Mouse (Mus musculus) bone marrow, adult 2 months (tissue): ENCODE measurements at regions not wholly inside any gene's neighbourhood (a gene's known extent, or its start where the extent isn't known, plus 50 kb on each side); places are given as distances from the start of the nearest gene placed in this dataset.

Experiments
- H3K27ac ChIP-seq: fragments of 200-500 bp; 2 replicates; pipeline ENCODE4 v1.5.1; 2012; ENCODE audit warnings: low read depth, mild to moderate bottlenecking, control low read depth, inconsistent platforms, low read length; ENCODE audit not compliant: control insufficient read depth, poor library complexity, insufficient read depth
- H3K4me1 ChIP-seq: fragments of 200-500 bp; 2 replicates; pipeline ENCODE4 v1.6.1; 2011; ENCODE audit warnings: low read length; ENCODE audit not compliant: control insufficient read depth, insufficient read depth
- H3K4me3 ChIP-seq: fragments of 200-500 bp; replicated peaks from 2 replicates; pipeline ENCODE3; 2011; ENCODE audit warnings: mild to moderate bottlenecking, low read depth, low read length, control low read depth; ENCODE audit not compliant: control insufficient read depth
- CTCF ChIP-seq: fragments of 200-500 bp; IDR thresholded peaks from 2 replicates; pipeline ENCODE4 v1.5.1; 2011; ENCODE audit warnings: low read length, control low read depth; ENCODE audit not compliant: control insufficient read depth, insufficient read depth
- POLR2A ChIP-seq: fragments of 200-500 bp; IDR thresholded peaks from 2 replicates; pipeline ENCODE4 v1.6.1; 2011; ENCODE audit warnings: low read depth, mild to moderate bottlenecking, control low read depth, low read length, borderline replicate concordance; ENCODE audit not compliant: control insufficient read depth
- WGBS: fragments of 180-500 bp; shearing (Covaris S2); methylation state at CpG from one replicate; pipeline ENCODE4 v1.1.7; 2018; 5-methylcytosine and 5-hydroxymethylcytosine counted together

DNA sequence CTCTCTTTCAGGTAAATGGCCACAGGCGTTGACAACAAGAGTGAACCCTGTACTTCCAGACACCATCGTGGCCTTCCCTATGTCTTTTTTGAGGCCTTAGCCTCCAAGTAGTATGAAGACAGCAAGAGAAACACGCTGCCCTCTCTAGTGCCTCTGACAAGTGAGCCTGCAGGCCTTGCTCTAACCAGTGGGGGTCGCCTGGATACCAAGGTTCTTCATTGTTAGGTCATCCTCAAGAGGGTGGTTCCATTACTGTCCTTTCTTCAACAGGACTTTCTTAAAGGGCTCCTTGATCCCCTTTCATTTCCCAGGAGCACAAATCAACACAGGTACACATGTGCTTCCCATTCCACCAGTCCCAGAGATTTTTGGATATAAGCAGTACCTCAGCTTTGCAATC lies 688.9 kb downstream of the Basp1 start:
- TF ChIP-seq POLR2A, result no peak
- TF ChIP-seq CTCF, result no peak
- no peak overlapping the region for H3K27ac ChIP-seq
- 52% methylated on average over 4 of the region's 4 CpGs for WGBS

DNA sequence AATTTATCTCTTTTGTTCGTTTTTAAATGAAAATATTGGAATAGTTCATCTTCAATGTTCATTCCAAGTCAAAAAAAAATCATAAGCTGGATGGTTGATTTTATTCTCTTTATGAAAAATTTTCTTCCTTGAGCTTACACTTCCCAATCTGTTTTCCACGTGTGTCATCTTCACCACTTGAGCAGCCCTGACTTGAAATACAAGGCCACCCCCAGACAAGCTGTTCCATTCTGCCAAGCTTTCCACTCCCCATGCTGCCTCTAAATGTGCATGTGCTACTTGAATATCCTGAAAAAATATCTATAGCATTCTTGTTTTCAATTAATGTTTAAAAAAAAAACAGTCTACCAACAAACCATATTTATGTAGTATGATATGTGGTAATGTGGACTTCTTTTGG lies 693.2 kb downstream of the Basp1 start:
- H3K4me1 ChIP-seq, result no peaks in the 10 kb centered on the region
- TF ChIP-seq CTCF, result no peak
- no peak for TF ChIP-seq POLR2A
- no peak overlapping the region for H3K27ac ChIP-seq
- no peak overlapping the region for H3K4me3 ChIP-seq
- WGBS, result 55% methylated on average over 2 of the region's 2 CpGs

More for the DNA sequence above, 688.9 kb downstream of the Basp1 start:
- Histone ChIP-seq H3K4me3 (no peak overlapping the region), H3K4me1 (no peaks in the 10 kb centered on the region)

DNA sequence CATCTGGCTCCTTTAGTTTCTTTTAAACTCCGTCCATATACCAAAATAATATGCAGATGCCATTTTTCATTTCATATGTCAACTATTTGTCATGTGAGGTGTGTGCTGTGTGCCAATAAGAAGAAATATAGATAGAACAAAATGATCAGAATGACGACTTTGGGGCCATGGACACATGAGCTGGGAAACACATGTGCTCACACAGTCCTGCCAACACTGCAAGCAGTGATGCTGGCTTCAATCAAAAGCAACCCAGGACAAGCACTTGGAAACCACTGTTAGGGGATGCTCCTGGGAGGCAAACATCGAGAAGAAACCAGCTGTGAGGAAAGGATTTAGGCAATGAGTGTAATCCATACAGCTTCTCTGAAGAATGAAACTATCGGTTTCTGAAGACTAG lies 731.4 kb downstream of the Basp1 start:
- TF ChIP-seq POLR2A (no peak), CTCF (no peak)
- H3K4me3 ChIP-seq, result no peak overlapping the region
- 65% methylated on average over 4 of the region's 4 CpGs for WGBS
- H3K4me1 ChIP-seq, result no peaks in the 10 kb centered on the region
- H3K27ac ChIP-seq, result no peak overlapping the region

DNA sequence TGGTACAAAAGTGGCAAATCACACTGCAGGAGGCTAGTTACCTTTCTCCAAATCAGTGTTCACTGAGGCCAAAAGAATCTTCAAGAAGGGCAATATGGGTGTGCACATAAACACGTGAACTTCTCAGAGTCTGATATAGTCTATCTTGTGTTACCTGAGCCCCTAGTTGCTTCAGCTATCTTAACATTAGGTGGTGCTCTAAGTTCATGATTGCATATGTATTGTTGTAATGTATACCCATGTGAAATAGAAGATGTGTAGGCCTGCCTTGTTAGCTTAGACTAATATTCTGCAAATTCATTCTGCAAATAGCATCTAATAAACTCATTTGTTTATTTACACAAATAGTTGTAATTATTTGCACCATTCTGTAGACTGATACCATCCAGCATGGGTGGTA lies 764.6 kb downstream of the Basp1 start:
- H3K27ac ChIP-seq, result no peak overlapping the region
- 60% methylated on average over 1 of the region's 1 CpGs for WGBS
- H3K4me1 ChIP-seq, result no peaks in the 10 kb centered on the region
- no peak for TF ChIP-seq POLR2A
- TF ChIP-seq CTCF, result no peak
- H3K4me3 ChIP-seq, result no peak overlapping the region

DNA sequence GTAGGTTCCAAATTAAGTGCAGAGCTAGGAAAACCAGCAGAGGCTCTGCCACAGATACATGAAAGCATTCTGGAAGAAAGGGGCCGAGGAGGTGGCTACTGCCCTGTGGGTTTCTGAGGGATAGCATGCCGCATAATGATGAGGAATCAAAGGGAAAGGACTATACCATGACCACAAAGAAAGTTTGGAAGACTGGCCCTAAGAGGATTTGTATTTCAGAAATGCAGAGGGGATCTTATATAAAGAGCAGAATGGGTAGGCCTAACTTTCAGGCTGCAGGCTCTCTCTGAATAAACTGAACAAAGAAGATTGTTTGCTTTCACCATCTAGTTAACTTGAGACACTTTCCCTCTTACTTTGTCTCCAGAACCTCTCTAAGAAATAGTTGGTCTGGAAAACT lies 777.9 kb downstream of the Basp1 start:
- no peak overlapping the region for H3K27ac ChIP-seq
- no peak overlapping the region for H3K4me3 ChIP-seq
- WGBS, result 68% methylated on average over 2 of the region's 2 CpGs
- TF ChIP-seq POLR2A (no peak), CTCF (no peak)
- H3K4me1 ChIP-seq, result no peaks in the 10 kb centered on the region

DNA sequence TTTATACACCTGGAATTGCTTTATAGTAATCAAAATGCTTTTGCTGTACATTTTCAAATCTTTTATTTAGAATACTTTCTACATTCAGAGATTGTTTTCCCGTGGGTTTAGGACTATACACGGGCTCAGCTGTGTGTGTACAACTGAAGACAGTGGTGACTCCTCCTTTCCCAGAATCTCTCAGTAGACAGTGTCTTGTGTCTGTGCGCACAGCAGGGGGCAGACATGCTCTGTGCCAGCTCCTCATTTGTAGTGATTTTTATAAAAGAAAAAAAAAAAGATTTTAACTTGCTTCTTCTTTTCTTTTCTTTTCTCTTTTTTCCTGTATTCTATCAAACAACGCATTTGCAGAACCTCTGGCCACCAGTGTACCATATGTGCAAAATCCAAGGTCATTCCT lies 817.3 kb downstream of the Basp1 start:
- TF ChIP-seq POLR2A (no peak), CTCF (peak; percentile 3; the same call in 1 of the 2 replicates)
- Histone ChIP-seq H3K4me1 (no peaks in the 10 kb centered on the region), H3K4me3 (no peak overlapping the region), H3K27ac (no peak overlapping the region)
- WGBS, result 25% methylated on average over 4 of the region's 4 CpGs

DNA sequence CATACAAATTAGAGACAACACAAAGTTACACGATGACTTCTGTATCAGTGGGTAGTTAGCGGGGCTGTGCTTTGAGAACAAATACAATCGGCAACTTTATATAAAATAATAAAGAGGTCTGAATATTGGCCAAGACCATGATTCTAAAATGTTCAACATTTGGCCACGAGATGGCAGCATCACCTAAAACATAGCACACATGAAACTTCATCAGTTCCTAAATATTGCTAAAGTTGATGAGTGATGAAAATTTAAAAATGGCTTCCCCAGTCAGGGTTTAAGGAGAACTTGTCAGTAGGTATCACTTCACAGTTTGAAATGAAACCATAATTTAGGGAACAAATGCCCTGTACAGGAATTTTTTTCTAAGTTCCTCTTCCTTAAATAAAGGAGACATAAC lies 824.6 kb downstream of the Basp1 start:
- Histone ChIP-seq H3K4me1 (no peaks in the 10 kb centered on the region), H3K27ac (no peak overlapping the region), H3K4me3 (no peak overlapping the region)
- WGBS, result 29% methylated on average over 4 of the region's 4 CpGs
- TF ChIP-seq POLR2A, result no peak

DNA sequence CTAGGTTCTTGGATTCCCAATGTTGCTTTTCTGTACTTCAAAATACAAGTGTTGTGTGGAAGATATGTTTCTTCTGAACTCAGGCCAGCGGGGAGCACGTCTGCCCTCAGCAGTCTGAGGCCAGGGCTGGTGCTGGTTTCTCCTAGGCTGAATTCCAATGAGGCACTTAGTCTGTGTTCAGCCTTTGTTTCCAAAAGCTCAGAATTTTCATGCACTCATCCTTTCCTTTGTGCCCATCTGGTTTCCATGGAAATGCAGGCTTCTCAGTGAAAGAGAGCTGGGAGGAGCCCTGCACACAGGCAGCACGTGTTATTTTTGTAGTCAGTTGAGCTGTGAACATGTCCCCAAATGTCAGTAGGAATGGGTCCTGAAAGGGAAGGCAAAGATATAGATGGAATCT lies 846.6 kb downstream of the Basp1 start:
- Histone ChIP-seq H3K4me1 (no peaks in the 10 kb centered on the region), H3K4me3 (no peak overlapping the region), H3K27ac (no peak overlapping the region)
- no peak for TF ChIP-seq POLR2A
- no peak for TF ChIP-seq CTCF
- 61% methylated on average over 3 of the region's 3 CpGs for WGBS

DNA sequence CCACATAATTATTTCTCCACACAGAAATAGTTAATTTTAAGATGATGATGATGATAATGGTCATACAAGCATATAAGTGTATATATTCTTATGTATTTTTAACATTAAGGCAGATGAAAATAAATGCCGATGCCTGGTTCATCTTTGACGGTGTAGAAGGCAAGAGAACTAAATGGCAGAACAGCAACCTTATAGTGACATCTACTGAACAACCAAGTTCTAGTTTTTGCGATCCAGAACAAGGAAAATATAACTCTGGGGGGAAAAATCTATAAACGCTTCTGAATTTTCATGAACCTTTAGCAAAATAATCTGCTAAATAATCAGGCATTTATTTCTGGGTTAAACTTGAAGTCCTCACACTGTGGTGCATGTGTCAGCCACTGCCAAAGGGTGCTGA lies 856.8 kb downstream of the Basp1 start:
- 76% methylated on average over 4 of the region's 4 CpGs for WGBS
- Histone ChIP-seq H3K4me3 (no peak overlapping the region), H3K4me1 (no peaks in the 10 kb centered on the region), H3K27ac (no peak overlapping the region)
- no peak for TF ChIP-seq CTCF

DNA sequence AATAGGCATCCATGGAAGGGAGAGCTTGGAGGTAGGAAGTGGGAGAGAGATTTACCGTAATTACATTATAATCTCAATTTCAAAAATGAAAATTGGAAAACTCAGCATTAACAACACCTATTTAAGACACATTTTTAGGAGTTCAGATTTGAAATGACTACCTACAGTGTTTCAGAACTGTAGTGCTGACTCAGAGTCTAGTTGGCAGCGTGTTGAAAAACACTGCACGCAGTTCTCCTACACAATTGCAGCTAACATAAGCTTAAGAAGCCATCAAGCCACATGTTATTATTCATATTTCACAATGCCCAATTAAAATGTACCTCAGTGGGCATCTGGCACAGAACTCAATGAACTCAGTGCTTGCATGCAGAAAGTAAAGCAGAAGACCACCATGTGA lies 863.5 kb downstream of the Basp1 start:
- no peak overlapping the region for H3K4me3 ChIP-seq
- WGBS, result 85% methylated on average over 3 of the region's 3 CpGs
- no peaks in the 10 kb centered on the region for H3K4me1 ChIP-seq
- no peak overlapping the region for H3K27ac ChIP-seq
- no peak for TF ChIP-seq CTCF
- no peak for TF ChIP-seq POLR2A
